Mouse (Mus musculus) heart, embryonic 11.5 days (tissue): ENCODE measurements around the gene Layn. TPM values are rescaled to one million over a fixed set of nuclear protein-coding genes. Genes with fewer than 3 reads are reported as not detected.

ENCODE experiments used
- ATAC-seq: fragments of 200-750 bp; cut with Nextera tagmentation; replicated peaks from 2 replicates; pipeline ENCODE4 v1.8.0; 2017; ENCODE audit warnings: moderate library complexity; ENCODE audit not compliant: insufficient number of reproducible peaks, low FRiP score, low TSS enrichment
- H3K27ac ChIP-seq: fragments of 300-500 bp; sonication (generic); 2 replicates; pipeline ENCODE4 v1.5.1; 2014; ENCODE audit warnings: mild to moderate bottlenecking, low read depth, low read length
- H3K27me3 ChIP-seq: fragments of 300-500 bp; sonication (generic); 2 replicates; pipeline ENCODE4 v1.6.1; 2014; ENCODE audit warnings: mild to moderate bottlenecking, low read length, mixed read lengths; ENCODE audit not compliant: control insufficient read depth, insufficient read depth
- H3K36me3 ChIP-seq: fragments of 300-500 bp; sonication (generic); 2 replicates; pipeline ENCODE4 v1.6.1; 2014; ENCODE audit warnings: mild to moderate bottlenecking, low read length, moderate library complexity, mixed read lengths; ENCODE audit not compliant: control insufficient read depth, insufficient read depth
- H3K4me1 ChIP-seq: fragments of 300-500 bp; sonication (generic); 2 replicates; pipeline ENCODE4 v1.6.1; 2014; ENCODE audit warnings: low read length; ENCODE audit not compliant: control insufficient read depth, insufficient read depth
- H3K4me2 ChIP-seq: fragments of 300-500 bp; sonication (generic); 2 replicates; pipeline ENCODE4 v1.6.1; 2014; ENCODE audit warnings: mild to moderate bottlenecking, moderate library complexity
- H3K4me3 ChIP-seq: fragments of 300-500 bp; sonication (generic); 2 replicates; pipeline ENCODE4 v1.5.1; 2014; ENCODE audit warnings: low read depth, low read length
- H3K9ac ChIP-seq: fragments of 300-500 bp; sonication (generic); 2 replicates; pipeline ENCODE4 v1.6.1; 2014; ENCODE audit warnings: mild to moderate bottlenecking, low read depth, low read length, moderate library complexity
- H3K9me3 ChIP-seq: fragments of 300-500 bp; sonication (generic); replicated peaks from 2 replicates; pipeline ENCODE4 v1.6.1; 2016; ENCODE audit warnings: low read length; ENCODE audit not compliant: control insufficient read depth
- WGBS: fragments of 180-500 bp; shearing (Covaris S2); extraction: QIAGEN DNeasy Blood & Tissue Kit; methylation state at CpG from one replicate; pipeline ENCODE4 v1.1.7; 2014; ENCODE audit not compliant: insufficient replicate concordance; 5-methylcytosine and 5-hydroxymethylcytosine counted together
- microRNA counts: library from miRNA; unstranded; fragments of <30 nt; microRNA quantifications from one replicate; lab custom pipeline; 2015
- microRNA-seq: library from miRNA; unstranded; fragments of <30 nt; microRNA quantifications from one replicate; pipeline ENCODE4, GENCODE M21; 2016; ENCODE audit warnings: borderline number of aligned reads
- polyA plus RNA-seq: library from polyadenylated mRNA; unstranded; fragments of >200 nt; fragmentation: Nextera tagmentation; extraction: Ambion mirVana; gene quantifications from 2 replicates; pipeline ENCODE4 v1.2.1, GENCODE M21; 2014

Layn gene
- polyA plus RNA-seq, 1 experiment from 2014 or later = 7.2 TPM

GRCm38 (mm10) chr9:51007726-51008067, 69.2 kb downstream of the Layn start:
- 13% methylated on average over 10 of the region's 10 CpGs for WGBS
- no peak for ATAC-seq
- no peaks in the 10 kb centered on the region for H3K9me3 ChIP-seq
- H3K27ac ChIP-seq = no peak overlapping the region
- peak overlapping the region; percentile 86 for H3K9ac ChIP-seq
- no peaks in the 10 kb centered on the region for H3K36me3 ChIP-seq
- H3K27me3 ChIP-seq = no peaks in the 10 kb centered on the region
- H3K4me2 ChIP-seq = peak overlapping the region; percentile 79
- peaks cover 8% of the 10 kb centered on the region; the same call in 1 of the 2 replicates for H3K4me1 ChIP-seq
- H3K4me3 ChIP-seq = peak overlapping the region; percentile 92

DNA sequence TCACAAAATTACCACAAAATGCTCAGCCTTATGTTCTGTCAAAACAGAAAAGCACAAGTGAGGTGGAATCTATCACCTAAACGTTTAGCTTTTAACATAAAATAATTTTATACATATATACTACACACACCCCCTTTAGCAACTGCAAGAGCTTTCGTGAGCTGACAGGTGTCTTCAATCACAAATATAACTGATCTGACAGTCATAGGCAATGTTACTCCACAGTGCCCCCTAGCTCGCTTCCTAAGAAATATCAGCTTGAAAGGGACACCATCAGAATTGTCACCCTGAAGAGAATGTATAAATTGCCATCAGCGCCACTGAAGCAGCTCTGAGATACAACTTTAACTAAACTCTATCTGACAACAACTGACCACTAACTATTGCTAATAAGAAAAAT, 70.0 kb downstream of the Layn start:
- H3K27me3 ChIP-seq = no peaks in the 10 kb centered on the region
- 6% methylated on average over 4 of the region's 4 CpGs for WGBS
- no peaks in the 10 kb centered on the region for H3K9me3 ChIP-seq
- no peak overlapping the region; the same call in 1 of the 2 replicates for H3K4me2 ChIP-seq
- ATAC-seq = no peak
- no peak overlapping the region for H3K9ac ChIP-seq
- H3K27ac ChIP-seq = no peak overlapping the region
- H3K4me3 ChIP-seq = no peak overlapping the region
- no peaks in the 10 kb centered on the region for H3K36me3 ChIP-seq
- peaks cover 8% of the 10 kb centered on the region; the same call in 1 of the 2 replicates for H3K4me1 ChIP-seq

MicroRNAs encoded within 50 kb of the gene (microRNA counts, 519-probe panel; counts per million panel counts)
- 32.2 counts per million for microRNA mmu-miR-34b-3p (lab: Ali Mortazavi, UCI)
- microRNA mmu-miR-34b-5p (lab: Ali Mortazavi, UCI) = 32.2 counts per million
- 32.2 counts per million for microRNA mmu-miR-34c (lab: Ali Mortazavi, UCI)

Small RNAs within 50 kb of the gene (microRNA-seq; reads per million reads assigned to microRNA genes)
- gene Mir34b (52.4 reads per million, percentile 59 among the genes with 10 or more reads in this experiment), gene Mir34c (1,723 reads per million, percentile 87 among the genes with 10 or more reads in this experiment)

Other genes with a start within 250 kb of the Layn start
- 63.1 and 66.9 TPM in 2 replicates for gene Ppp2r1b, start 231.8 kb downstream of the Layn start, polyA plus RNA-seq
- 15.6 and 17.1 TPM in 2 replicates for gene Sik2, start 68.0 kb downstream of the Layn start, polyA plus RNA-seq
- not detected in 2 replicates for gene Btg4, start 16.2 kb downstream of the Layn start, polyA plus RNA-seq
- gene 4833427G06Rik, start 25.0 kb upstream of the Layn start, polyA plus RNA-seq = not detected in 2 replicates
- gene Gm32742, start 88.4 kb upstream of the Layn start, polyA plus RNA-seq = 0.03 TPM in 1 of 2 replicates, not detected in the other
- 0.11 TPM in 1 of 2 replicates, not detected in the other for gene Pou2af1, start 136.6 kb upstream of the Layn start, polyA plus RNA-seq
- 2.4 and 4.4 TPM in 2 replicates for gene Colca2, start 201.5 kb upstream of the Layn start, polyA plus RNA-seq